Mouse (Mus musculus) neural tube, postnatal 0 days (tissue): ENCODE measurements around the gene Saal1. TPM values are rescaled to one million over a fixed set of nuclear protein-coding genes. Genes with fewer than 3 reads are reported as not detected.

Experiments
- polyA plus RNA-seq: library from polyadenylated mRNA; unstranded; fragments of >200 nt; fragmentation: Nextera tagmentation; extraction: Ambion mirVana; gene quantifications from 2 replicates; pipeline ENCODE4 v1.2.1, GENCODE M21; 2015

The Saal1 gene
- 10.5 and 10.6 TPM in 2 replicates for polyA plus RNA-seq

DNA sequence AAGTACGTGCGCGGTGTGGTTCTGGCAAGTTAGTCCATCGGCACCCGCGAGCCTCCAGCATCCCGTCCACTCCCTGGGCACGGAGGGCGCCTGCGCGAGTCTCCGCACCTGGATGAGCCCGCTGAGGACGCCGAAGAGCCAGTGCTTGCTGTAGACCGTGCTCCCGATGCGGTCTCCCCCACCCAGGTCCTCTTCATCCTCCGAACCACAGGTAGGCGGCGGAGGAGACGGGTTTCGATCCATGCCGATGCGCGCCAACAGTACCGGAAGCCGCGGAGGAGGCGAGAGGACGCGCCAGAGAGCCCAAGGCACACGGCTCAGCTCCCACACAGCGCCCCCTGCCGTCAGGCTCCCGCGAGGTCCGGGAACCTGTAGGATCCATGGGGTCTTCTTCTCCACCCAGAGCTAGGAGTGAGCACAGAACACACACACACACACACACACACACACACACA is at the start of gene Saal1:
Gene Saal1, minus strand, starts transcription at position 291 of the 455 bp plus-strand sequence.

DNA sequence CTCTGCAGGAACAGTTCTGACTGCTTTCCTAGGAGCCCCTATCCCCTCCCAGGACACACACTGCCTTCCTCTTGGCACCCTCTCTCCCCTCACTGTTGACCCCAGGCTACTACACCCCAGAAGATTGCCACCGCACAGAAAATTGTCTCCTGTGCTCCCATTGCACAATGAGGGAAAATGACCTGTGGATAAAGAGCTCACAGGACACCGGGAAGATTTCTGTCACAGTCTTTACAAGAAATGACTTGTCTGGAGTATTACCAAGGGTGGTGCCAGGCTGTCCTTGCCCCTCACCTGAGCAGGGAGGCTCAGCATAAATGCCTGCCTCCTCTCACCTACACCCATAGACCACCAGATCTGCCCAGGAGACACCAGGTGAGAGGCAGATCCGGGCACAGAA is 41.0 kb upstream of the Saal1 start, which contains the start of gene Saa2:
Gene Saa2, plus strand, starts transcription at position 301 of the 400 bp plus-strand sequence.

DNA sequence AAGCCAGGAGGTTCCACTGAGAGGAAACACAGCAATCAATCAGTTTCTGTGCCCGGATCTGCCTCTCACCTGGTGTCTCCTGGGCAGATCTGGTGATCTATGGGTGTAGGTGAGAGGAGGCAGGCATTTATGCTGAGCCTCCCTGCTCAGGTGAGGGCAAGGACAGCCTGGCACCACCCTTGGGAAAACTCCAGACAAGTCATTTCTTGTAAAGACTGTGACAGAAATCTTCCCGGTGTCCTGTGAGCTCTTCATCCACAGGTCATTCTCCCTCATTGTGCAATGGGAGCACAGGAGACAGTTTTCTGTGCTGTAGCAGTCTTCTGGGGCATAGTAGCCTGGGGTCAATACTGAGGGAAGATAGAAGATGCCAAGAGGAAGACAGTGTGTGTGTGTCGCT is 32.4 kb upstream of the Saal1 start, which contains the start of gene Saa1:
Gene Saa1, minus strand, starts transcription at position 101 of the 400 bp plus-strand sequence.

GRCm38 (mm10) chr7:46732458-46732857 is 22.0 kb upstream of the Saal1 start, which contains the start of gene Saa4:
Saa4 (minus strand) TSS chr7:46732603.

DNA sequence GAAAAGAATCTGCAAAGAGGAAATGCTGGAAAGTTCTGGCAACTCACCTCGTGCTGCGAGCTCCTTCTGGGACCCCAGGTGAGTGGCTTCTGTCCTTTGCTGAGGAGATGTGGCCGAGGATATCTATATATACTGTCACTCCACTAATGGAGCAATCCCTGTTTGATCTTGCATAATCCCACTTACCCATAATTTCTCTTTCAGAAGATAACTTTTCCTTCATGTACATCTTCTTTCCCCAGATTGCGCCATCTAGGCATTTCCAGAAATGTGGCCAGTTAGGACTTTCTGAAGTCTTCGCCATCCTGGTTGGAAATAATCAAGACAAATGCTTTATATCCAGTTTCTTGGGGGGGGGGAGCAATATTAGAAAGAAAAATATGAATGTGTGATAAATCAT is 5.1 kb upstream of the Saal1 start, which contains the start of gene Saa3:
Gene Saa3, minus strand, starts transcription at position 101 of the 400 bp plus-strand sequence.

DNA sequence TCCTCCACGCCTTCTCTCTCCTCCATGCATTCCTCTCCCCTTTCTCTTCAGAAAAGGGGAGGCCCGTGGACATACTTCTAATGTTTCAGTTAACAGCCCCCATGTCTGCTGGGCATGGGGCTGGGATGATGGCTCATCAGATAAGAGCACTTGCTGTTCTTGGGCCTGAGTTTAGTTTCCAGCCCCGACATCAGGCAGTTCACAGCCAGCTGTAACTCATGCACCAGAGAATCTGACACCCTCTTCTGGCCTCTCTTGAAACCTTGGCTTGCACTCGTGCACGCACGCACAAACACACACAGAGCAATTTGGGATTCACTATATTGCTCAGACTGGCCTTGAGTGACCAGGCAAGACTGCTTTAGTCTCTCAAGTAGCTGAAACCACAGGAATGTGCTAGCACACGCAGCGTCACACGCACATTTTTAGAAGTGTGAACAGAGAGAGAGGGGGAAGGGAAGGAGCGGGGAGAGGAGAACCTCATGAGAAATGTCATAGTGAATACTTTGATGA is 38.3 kb downstream of the Saal1 start, which contains the start of gene Tph1:
Gene Tph1, minus strand, starts transcription at position 378 of the 513 bp plus-strand sequence.

GRCm38 (mm10) chr7:46639692-46640031 is 70.8 kb downstream of the Saal1 start, which contains the start of gene Sergef:
Sergef (minus strand) TSS chr7:46639807.

Other genes starting within 250 kb of the Saal1 start
- 40.3 and 44.9 TPM in 2 replicates for gene Sergef, start 70.9 kb downstream of the Saal1 start, polyA plus RNA-seq
- 0.08 and 0.15 TPM in 2 replicates for gene Tph1, start 38.1 kb downstream of the Saal1 start, polyA plus RNA-seq
- gene Saa3, start 5.0 kb upstream of the Saal1 start, polyA plus RNA-seq, result 2.9 and 3.4 TPM in 2 replicates
- not detected in 2 replicates for gene Saa4, start 21.9 kb upstream of the Saal1 start, polyA plus RNA-seq
- 0.28 TPM in 1 of 2 replicates, not detected in the other for gene Saa1, start 32.3 kb upstream of the Saal1 start, polyA plus RNA-seq
- gene Saa2, start 41.1 kb upstream of the Saal1 start, polyA plus RNA-seq, result not detected in 2 replicates
- 8.0 and 10.0 TPM in 2 replicates for gene Hps5, start 85.4 kb upstream of the Saal1 start, polyA plus RNA-seq
- gene Gtf2h1, start 85.4 kb upstream of the Saal1 start, polyA plus RNA-seq, result 32.9 and 34.2 TPM in 2 replicates
- 656 and 673 TPM in 2 replicates for gene Ldha, start 130.8 kb upstream of the Saal1 start, polyA plus RNA-seq
- gene Ldhc, start 150.5 kb upstream of the Saal1 start, polyA plus RNA-seq, result not detected in 2 replicates
- gene Tsg101, start 209.3 kb upstream of the Saal1 start, polyA plus RNA-seq, result 242 and 250 TPM in 2 replicates
- 3.9 and 4.4 TPM in 2 replicates for gene Uevld, start 247.8 kb upstream of the Saal1 start, polyA plus RNA-seq